Mouse (Mus musculus): ENCODE results near the gene Olfr161. TPM values are rescaled to one million over a fixed set of nuclear protein-coding genes. Genes with fewer than 3 reads are reported as not detected.

Olfr161 gene
- polyA plus RNA-seq (2015; fragmentation: Nextera tagmentation; extraction: Ambion mirVana): not detected in 2 replicates

GRCm38 (mm10) chr16:3590691-3591090 is at the start of gene Olfr161:
TSS of gene Olfr161 (plus strand) at chr16:3591042.

Other genes with a start within 250 kb of the Olfr161 start
- 0.77 and 1.2 TPM in 2 replicates for gene Mefv, start 127.1 kb downstream of the Olfr161 start, polyA plus RNA-seq (2015; fragmentation: Nextera tagmentation; extraction: Ambion mirVana)
- gene Zfp263, start 153.1 kb downstream of the Olfr161 start, polyA plus RNA-seq (2015; fragmentation: Nextera tagmentation; extraction: Ambion mirVana): 21.9 and 24.9 TPM in 2 replicates
- 0.05 TPM in 1 of 2 replicates, not detected in the other for gene Olfr15, start 239.8 kb downstream of the Olfr161 start, polyA plus RNA-seq (2015; fragmentation: Nextera tagmentation; extraction: Ambion mirVana)